Mouse (Mus musculus): Measurements from ENCODE around the gene Cntn5. TPM values are rescaled to one million over a fixed set of nuclear protein-coding genes. Genes with fewer than 3 reads are reported as not detected.
"Not testable (repeated sequence)": the region's sequence is repeated elsewhere in the genome, so short reads cannot be mapped to it uniquely, and the experiment has no call there.

Cntn5 gene
- polyA plus RNA-seq, 1 experiment from 2014 or later = 0.63 TPM

GRCm38 (mm10) chr9:10645045-10645830 is 259.3 kb downstream of the Cntn5 start:
- WGBS = 68% methylated on average over 7 of the region's 7 CpGs
- DNase-seq (ENCODE audit: low spot score) = no peak
- Histone ChIP-seq H3K9me3 (replicated peaks) (no peaks in the 10 kb centered on the region), H3K4me3 (no peak overlapping the region), H3K4me1 (peaks cover 7% of the 10 kb centered on the region; the same call in 1 of the 2 replicates), H3K27me3 (ENCODE audit: low read depth, poor library complexity, severe bottlenecking) (no peaks in the 10 kb centered on the region), H3K36me3 (no peaks in the 10 kb centered on the region), H3K27ac (replicated peaks) (no peak overlapping the region)

GRCm38 (mm10) chr9:10618036-10618435 is 286.5 kb downstream of the Cntn5 start:
- H3K27ac ChIP-seq (replicated peaks) = no peak overlapping the region
- no peaks in the 10 kb centered on the region for H3K4me1 ChIP-seq
- no peaks in the 10 kb centered on the region for H3K9me3 ChIP-seq (replicated peaks)
- H3K27me3 ChIP-seq (ENCODE audit: low read depth, poor library complexity, severe bottlenecking) = no peaks in the 10 kb centered on the region
- no peak overlapping the region for H3K4me3 ChIP-seq
- no peak for DNase-seq (ENCODE audit: low spot score)
- H3K36me3 ChIP-seq = no peaks in the 10 kb centered on the region
- WGBS = 81% methylated on average over 5 of the region's 5 CpGs

DNA sequence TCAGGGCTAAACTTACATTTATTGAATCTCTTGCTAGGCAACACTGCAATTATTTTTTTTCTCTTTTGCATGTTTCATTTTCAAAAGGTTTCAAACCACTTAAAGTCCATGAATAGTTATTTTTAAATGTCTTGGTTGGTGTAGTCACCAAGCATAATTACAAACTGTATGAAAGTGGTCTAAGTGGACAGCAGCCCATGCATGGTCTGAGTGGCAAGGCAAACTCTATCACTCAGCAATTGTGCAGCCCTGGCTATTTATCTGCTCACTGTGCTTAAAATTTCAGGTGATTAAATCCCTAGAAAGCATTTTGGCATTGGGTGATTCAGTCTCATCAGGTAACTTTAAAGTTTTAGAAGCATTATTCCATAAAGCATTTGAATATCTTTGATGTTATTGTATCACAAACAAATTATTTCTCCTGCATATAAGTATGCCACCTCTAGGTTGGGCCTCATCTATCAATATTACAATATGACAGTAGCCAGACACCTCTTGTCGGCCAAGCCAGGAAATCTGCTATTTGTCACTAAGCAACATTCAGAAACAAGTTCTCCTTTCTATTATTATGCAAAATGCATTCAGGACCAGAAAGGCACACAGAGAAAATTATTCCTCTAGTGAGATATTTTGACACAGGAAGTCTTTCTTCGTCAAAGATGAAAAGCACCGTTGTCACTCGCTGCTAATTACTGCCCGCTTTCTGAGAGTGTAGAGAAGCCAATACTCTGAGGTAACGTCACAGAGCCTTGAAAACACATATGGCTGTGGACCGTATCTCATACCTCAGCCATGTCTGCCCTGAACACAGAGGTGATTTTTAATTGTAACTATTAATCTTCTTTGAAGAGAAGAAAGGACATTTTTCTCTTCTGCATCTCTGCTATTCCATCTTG is 329.0 kb downstream of the Cntn5 start:
- 91% methylated on average over 7 of the region's 7 CpGs for WGBS

DNA sequence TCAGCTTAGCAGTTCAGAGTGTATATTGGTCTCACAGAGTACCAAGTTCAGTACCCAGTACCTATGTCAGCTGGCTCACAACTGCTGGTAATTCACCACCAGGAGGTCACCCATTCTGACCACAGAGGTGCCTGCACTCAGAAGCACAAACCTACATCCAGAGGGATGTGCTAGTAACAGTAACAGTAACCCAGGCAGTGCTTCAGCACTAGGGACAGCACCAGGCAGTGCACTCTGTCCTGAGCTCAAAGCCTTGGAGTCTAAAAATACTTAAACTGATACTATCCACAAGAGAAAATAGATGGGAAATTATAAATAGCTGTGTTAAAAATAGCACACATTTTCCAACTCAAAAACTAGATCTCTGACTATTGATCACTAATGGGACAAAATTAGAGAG is 334.7 kb downstream of the Cntn5 start:
- Histone ChIP-seq H3K36me3 (no peaks in the 10 kb centered on the region), H3K4me1 (no peaks in the 10 kb centered on the region), H3K9me3 (replicated peaks) (no peaks in the 10 kb centered on the region), H3K4me3 (no peak overlapping the region), H3K27ac (replicated peaks) (no peak overlapping the region), H3K27me3 (ENCODE audit: low read depth, poor library complexity, severe bottlenecking) (no peaks in the 10 kb centered on the region)
- peak; percentile 12 for DNase-seq (ENCODE audit: low spot score)

More for the DNA sequence above, 329.0 kb downstream of the Cntn5 start:
- DNase-seq (ENCODE audit: low spot score) = no peak
- Histone ChIP-seq H3K4me1 (no peaks in the 10 kb centered on the region), H3K4me3 (no peak overlapping the region), H3K27ac (replicated peaks) (no peak overlapping the region), H3K36me3 (no peaks in the 10 kb centered on the region), H3K9me3 (replicated peaks) (no peaks in the 10 kb centered on the region), H3K27me3 (ENCODE audit: low read depth, poor library complexity, severe bottlenecking) (no peaks in the 10 kb centered on the region)

DNA sequence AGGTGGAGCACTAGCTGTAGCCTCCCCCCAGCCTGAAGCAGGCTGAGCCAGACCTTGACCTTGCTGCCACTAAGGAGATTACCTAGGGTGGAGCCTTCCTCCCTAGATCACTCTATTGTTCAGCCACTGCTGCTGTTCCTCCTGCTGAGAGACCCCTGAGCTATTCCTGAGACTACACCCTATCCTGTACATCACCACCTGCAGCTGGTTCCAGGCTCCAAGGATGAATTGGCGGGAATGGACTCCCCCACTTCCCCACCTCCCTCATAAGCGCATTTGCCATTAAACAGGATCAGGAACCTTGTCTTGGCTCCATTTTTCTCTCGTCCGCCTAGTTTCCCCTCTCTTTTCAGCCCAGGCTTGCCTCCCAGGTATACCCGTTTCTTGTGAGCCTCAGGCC is 363.7 kb downstream of the Cntn5 start:
- not testable (repeated sequence) for H3K9me3 ChIP-seq (replicated peaks); H3K27ac ChIP-seq (replicated peaks); H3K36me3 ChIP-seq; H3K4me1 ChIP-seq; H3K4me3 ChIP-seq; DNase-seq (ENCODE audit: low spot score); H3K27me3 ChIP-seq (ENCODE audit: low read depth, poor library complexity, severe bottlenecking)
- WGBS = 60% methylated on average over 5 of the region's 5 CpGs

DNA sequence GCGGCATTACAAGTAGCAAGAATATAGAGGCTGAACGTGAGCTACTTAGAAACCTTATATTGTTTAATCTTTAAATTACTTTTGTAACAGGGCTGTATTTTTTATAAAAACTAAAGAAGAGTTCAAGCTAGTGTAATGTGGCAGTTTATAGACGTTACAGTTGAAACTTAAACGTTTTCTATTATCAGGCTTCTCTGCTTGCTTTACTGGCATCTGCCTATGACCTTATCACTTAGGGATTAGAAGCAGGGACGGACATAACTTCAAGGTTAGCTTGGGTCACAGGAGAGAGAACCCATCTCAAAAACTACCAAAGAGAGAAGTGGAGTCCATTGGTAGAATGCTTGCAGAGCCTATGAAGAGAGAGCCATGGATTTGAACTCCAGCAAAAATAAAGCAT is 372.3 kb downstream of the Cntn5 start:
- no peaks in the 10 kb centered on the region for H3K27me3 ChIP-seq (ENCODE audit: low read depth, poor library complexity, severe bottlenecking)
- H3K4me3 ChIP-seq = no peak overlapping the region
- no peak overlapping the region for H3K27ac ChIP-seq (replicated peaks)
- no peak for DNase-seq (ENCODE audit: low spot score)
- no peaks in the 10 kb centered on the region for H3K36me3 ChIP-seq
- no peaks in the 10 kb centered on the region; the same call in 1 of the 2 replicates for H3K4me1 ChIP-seq
- H3K9me3 ChIP-seq (replicated peaks) = no peaks in the 10 kb centered on the region
- 88% methylated on average over 5 of the region's 5 CpGs for WGBS

DNA sequence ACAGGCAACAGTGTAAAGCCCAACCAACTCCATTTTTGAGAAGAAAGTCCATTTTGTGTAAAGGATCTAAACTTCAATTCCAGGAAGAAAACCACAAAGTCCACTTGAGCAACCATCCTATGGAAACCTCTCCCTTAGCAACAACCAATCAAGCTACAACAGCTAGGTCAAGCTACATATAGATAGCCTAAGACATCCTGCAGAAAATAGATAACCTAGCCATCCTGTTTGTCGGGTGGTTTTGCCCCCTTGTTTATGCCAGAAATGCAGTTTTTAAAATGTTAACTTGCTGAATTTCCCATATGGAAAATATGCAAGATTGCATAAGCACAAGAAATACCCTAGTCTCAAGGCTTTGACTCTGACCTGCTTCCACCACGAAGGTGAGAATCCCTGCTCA is 373.5 kb downstream of the Cntn5 start:
- WGBS = 93% methylated on average over 2 of the region's 2 CpGs

GRCm38 (mm10) chr9:10529528-10529927 is 375.0 kb downstream of the Cntn5 start:
- Histone ChIP-seq H3K4me3 (no peak overlapping the region), H3K27me3 (ENCODE audit: low read depth, poor library complexity, severe bottlenecking) (no peaks in the 10 kb centered on the region), H3K27ac (replicated peaks) (no peak overlapping the region), H3K36me3 (no peaks in the 10 kb centered on the region), H3K4me1 (no peaks in the 10 kb centered on the region; the same call in 1 of the 2 replicates), H3K9me3 (replicated peaks) (no peaks in the 10 kb centered on the region)
- WGBS = 61% methylated on average over 4 of the region's 4 CpGs
- DNase-seq (ENCODE audit: low spot score) = no peak

More for the DNA sequence above, 373.5 kb downstream of the Cntn5 start:
- Histone ChIP-seq H3K27me3 (ENCODE audit: low read depth, poor library complexity, severe bottlenecking) (no peaks in the 10 kb centered on the region), H3K9me3 (replicated peaks) (no peaks in the 10 kb centered on the region), H3K36me3 (no peaks in the 10 kb centered on the region), H3K4me1 (no peaks in the 10 kb centered on the region; the same call in 1 of the 2 replicates), H3K4me3 (no peak overlapping the region), H3K27ac (replicated peaks) (no peak overlapping the region)
- DNase-seq (ENCODE audit: low spot score) = no peak

GRCm38 (mm10) chr9:10529113-10529512 is 375.5 kb downstream of the Cntn5 start:
- no peaks in the 10 kb centered on the region; the same call in 1 of the 2 replicates for H3K4me1 ChIP-seq
- DNase-seq (ENCODE audit: low spot score) = no peak
- H3K9me3 ChIP-seq (replicated peaks) = no peaks in the 10 kb centered on the region
- no peak overlapping the region for H3K27ac ChIP-seq (replicated peaks)
- 67% methylated on average over 1 of the region's 1 CpGs for WGBS
- no peaks in the 10 kb centered on the region for H3K27me3 ChIP-seq (ENCODE audit: low read depth, poor library complexity, severe bottlenecking)
- no peak overlapping the region for H3K4me3 ChIP-seq
- H3K36me3 ChIP-seq = no peaks in the 10 kb centered on the region

GRCm38 (mm10) chr9:10528692-10529091 is 375.9 kb downstream of the Cntn5 start:
- H3K36me3 ChIP-seq = no peaks in the 10 kb centered on the region
- WGBS = 83% methylated on average over 5 of the region's 5 CpGs

GRCm38 (mm10) chr9:10525915-10526667 is 378.5 kb downstream of the Cntn5 start:
- H3K27ac ChIP-seq (replicated peaks) = no peak overlapping the region
- DNase-seq (ENCODE audit: low spot score) = no peak
- no peaks in the 10 kb centered on the region; the same call in 1 of the 2 replicates for H3K4me1 ChIP-seq
- H3K4me3 ChIP-seq = no peak overlapping the region
- WGBS = 77% methylated on average over 7 of the region's 7 CpGs
- no peaks in the 10 kb centered on the region for H3K27me3 ChIP-seq (ENCODE audit: low read depth, poor library complexity, severe bottlenecking)
- H3K36me3 ChIP-seq = no peaks in the 10 kb centered on the region
- H3K9me3 ChIP-seq (replicated peaks) = no peaks in the 10 kb centered on the region

More at GRCm38 (mm10) chr9:10528692-10529091, 375.9 kb downstream of the Cntn5 start:
- Histone ChIP-seq H3K27ac (replicated peaks) (no peak overlapping the region), H3K4me3 (no peak overlapping the region), H3K27me3 (ENCODE audit: low read depth, poor library complexity, severe bottlenecking) (no peaks in the 10 kb centered on the region), H3K9me3 (replicated peaks) (no peaks in the 10 kb centered on the region), H3K4me1 (no peaks in the 10 kb centered on the region; the same call in 1 of the 2 replicates)
- no peak for DNase-seq (ENCODE audit: low spot score)

DNA sequence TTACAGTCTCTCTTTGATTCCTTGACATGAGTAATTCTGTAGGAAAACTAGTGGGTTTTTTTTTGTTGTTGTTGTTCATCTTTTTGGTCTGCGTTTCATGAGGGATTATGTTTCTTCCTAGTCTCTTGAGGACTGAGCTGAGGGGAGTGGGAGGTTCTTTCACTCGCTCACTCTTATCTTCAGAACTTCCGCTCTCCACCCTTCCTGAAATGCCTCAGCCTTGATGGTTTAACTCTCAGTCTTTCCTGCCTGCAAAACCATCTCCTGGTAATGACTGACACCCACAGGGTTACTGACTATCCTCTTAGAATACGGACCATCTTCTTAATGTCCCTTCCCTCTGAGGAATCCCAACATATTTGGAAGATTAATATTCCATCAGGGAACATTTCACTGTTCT is 382.0 kb downstream of the Cntn5 start:
- no peaks in the 10 kb centered on the region for H3K36me3 ChIP-seq
- WGBS = 85% methylated on average over 4 of the region's 4 CpGs
- no peaks in the 10 kb centered on the region for H3K4me1 ChIP-seq
- no peaks in the 10 kb centered on the region for H3K27me3 ChIP-seq (ENCODE audit: low read depth, poor library complexity, severe bottlenecking)
- H3K27ac ChIP-seq (replicated peaks) = no peak overlapping the region
- DNase-seq (ENCODE audit: low spot score) = no peak
- no peaks in the 10 kb centered on the region for H3K9me3 ChIP-seq (replicated peaks)
- H3K4me3 ChIP-seq = no peak overlapping the region

All from midbrain, embryonic 10.5 days (tissue).